Mouse (Mus musculus) left cerebral cortex, adult 2 months (tissue): ENCODE results near the gene Ssh2. TPM values are rescaled to one million over a fixed set of nuclear protein-coding genes. Genes with fewer than 3 reads are reported as not detected.

Experiments
- DNase-seq, 2 experiments: peaks; one replicate each; pipeline ENCODE4 v3.0.0; 2021 to 2022; ENCODE audit warnings: low spot score in 2 of 2, mixed read lengths in 1 of 2; ENCODE audit errors: extremely low spot score in 1 of 2
- H3K27ac ChIP-seq: fragments of 200-600 bp; 2 replicates; pipeline ENCODE4 v1.8.1; 2022
- H3K4me3 ChIP-seq: fragments of 200-600 bp; 2 replicates; pipeline ENCODE4 v1.8.1; 2022
- CTCF ChIP-seq: fragments of 200-600 bp; IDR thresholded peaks from 2 replicates; pipeline ENCODE4 v1.8.1; 2022; ENCODE audit warnings: antibody characterized with exemption, mild to moderate bottlenecking, moderate library complexity
- intact Hi-C: fragments of 180-260 bp; cut with DNase I; formaldehyde crosslinking; loops from one replicate; pipeline ENCODE4 v1.15.1; 2025
- total RNA-seq, 2 experiments: library from RNA; stranded (reverse); gene quantifications; 2 replicates each; pipeline ENCODE4 v1.2.3; 2021

Ssh2 gene
- total RNA-seq, 2 experiments from 2014 or later, result 31.6 to 35.0 TPM

- peak; percentile 100 for TF ChIP-seq CTCF
Observed at GRCm38 (mm10) chr11:77508068-77509021, 292.3 kb downstream of the Ssh2 start.

More at GRCm38 (mm10) chr11:77508068-77509021, 292.3 kb downstream of the Ssh2 start:
- Histone ChIP-seq H3K27ac (peak overlapping the region; percentile 67), H3K4me3 (peak overlapping the region; percentile 53)
- intact Hi-C loops, result loop anchor here (5.0 to 10.0 kb wide), 2 partner anchors 119 to 286 kb away; no protein-coding TSS in a partner anchor
- peak; percentile 84 to 85 for DNase-seq

Other genes with a start within 250 kb of the Ssh2 start
- gene Slc6a4, start 217.7 kb upstream of the Ssh2 start, total RNA-seq, result under 1 TPM in 1 of 2 experiments, not detected in 1; 0.41 TPM
- gene Nsrp1, start 137.9 kb upstream of the Ssh2 start, total RNA-seq, result 10 to 100 TPM; 14.3 to 18.5 TPM
- 1 to 10 TPM; 3.7 to 4.2 TPM for gene Efcab5, start 27.3 kb upstream of the Ssh2 start, total RNA-seq
- 10 to 100 TPM; 48.9 to 57.9 TPM for gene Coro6, start 246.1 kb downstream of the Ssh2 start, total RNA-seq